Mouse (Mus musculus) right cerebral cortex, adult 18-20 months (tissue): Measurements from ENCODE around the gene Glce.

Experiments used
- DNase-seq: peaks from one replicate; pipeline ENCODE4 v3.0.0; 2022; ENCODE audit warnings: mixed read lengths

Glce gene

DNA sequence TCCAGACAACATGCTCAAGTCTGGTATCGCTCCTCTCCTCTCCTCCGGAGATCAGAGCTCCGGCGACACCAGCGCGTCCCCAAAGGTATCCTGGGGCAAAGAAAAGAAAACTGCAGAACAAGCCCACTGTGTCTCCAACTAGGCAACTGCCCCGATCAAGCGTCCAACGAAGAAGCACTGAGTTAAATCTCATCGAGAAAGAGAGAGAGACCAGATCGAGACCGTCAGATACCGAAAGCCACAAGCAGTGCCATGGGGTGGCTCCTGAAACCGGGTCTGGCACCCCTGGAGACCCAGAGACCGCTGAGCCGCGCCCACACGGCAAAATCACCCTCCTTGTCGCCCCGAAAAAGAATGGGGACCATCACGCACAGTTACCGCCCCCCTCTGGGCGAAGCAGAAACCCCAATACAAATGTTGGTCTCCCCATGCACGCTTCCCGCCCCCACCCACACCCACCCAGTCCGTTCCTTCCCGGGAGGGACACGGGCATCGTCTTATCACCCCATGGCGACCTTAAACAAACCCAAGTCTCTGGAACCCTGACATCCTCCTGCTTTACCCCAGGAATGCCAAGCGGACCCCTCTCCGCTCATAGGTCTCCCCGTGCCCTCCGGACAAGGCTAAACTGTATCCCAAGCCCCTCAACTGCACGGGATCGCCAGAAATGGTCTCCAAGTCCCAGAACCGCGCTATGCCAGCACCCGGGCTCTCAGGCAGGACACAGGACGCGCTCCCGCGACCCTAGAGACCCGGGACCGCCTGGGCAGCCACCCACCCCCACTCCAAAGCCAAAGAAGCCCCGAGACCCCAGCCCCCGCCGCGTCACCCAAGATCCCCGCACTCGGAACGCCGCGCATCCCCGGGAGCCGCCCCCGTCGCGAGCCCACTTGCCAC, 656 bp downstream of the Glce start:
- DNase-seq: peak; percentile 48

DNA sequence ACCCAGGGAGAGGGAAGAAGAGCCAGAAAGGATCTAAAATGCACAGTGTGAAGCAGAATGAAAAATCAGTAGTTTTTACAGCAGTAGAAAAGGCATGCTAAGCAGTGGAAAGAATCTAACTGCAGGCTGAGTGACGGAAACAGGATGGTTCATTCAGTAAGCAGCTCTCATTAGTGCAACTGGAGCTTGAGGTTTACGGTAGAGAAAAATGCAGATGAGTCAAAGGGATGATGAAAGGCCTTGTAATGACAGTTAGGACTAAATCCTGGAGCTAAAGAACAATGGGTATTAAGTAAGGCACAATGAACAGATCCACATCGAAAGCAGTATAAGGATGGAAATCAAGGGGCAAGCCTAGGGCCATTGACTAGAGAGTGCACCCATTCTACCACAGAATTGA, 3.7 kb downstream of the Glce start:
- DNase-seq: no peak

DNA sequence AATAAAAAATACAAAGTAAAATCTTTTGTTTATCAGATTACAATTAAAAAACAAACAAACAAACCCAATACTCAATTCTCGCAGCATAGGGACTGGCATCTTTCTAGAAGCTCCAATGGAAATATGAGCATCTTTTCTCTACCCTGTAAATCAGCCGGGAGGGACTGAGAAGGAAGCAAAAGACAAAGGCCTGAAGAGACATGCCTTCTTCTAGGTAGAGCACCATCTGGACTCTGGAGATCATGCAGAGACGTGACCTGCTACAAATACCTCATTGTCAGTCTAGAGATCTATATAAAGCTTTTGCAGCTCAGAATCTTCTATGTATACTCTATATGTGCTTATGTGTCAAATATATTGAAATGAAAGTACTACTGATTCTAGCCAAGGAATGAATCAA, 6.6 kb downstream of the Glce start:
- DNase-seq: no peak

DNA sequence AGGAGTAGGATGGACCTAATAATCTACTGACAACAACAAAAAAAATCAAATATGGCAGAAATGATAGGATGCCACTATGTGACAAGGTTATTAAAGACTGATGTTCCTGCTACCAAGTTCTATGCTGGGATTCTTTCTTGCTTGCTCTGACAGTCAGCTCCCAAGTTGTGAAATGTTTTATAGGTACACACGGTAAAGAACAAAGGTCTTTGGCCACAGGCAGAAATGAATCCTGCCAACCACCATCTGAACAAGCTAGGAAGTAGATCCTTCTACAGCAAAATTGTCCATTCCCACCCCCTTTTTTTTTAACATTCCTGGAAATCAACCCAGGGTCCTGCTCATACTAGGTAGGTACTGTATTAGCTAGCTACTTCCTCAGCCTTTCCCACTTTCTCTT, 25.9 kb downstream of the Glce start:
- no peak for DNase-seq

DNA sequence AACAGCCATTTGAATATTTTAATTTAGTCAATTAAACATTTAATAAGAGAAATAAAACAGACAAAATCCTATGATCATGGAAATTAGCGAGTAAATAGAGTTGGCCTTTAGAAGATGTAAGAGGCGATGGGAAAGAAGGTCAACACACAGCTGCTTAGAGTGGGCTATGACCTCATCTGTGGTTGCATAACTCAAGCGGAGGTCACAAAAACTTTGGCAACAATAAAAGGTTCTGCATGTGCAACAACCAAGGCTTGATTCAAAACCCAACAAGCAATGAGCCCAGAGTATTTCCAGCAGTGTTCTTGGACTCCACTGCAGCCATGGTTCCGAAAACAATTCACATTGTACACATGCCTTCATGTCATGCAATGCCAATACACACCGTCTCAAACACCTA, 30.9 kb downstream of the Glce start:
- no peak for DNase-seq

DNA sequence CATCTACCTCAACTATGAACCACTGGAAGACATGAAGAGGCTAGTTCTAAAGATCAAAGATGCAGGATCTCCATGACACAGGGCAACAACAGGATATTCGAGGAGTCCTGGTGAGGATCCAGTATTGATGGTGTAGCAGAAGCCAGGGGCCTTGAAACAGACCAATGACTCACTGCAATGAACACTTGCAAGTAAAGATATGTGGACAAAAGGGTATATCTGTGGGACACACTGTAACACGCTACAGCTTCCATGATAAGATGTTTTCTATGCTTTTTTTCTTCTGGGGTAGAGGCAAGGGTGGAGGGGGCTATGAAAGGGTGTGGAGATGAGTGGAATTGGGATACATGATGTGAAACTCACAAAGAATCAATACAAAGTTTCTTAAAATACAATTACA, 36.9 kb downstream of the Glce start:
- no peak for DNase-seq

DNA sequence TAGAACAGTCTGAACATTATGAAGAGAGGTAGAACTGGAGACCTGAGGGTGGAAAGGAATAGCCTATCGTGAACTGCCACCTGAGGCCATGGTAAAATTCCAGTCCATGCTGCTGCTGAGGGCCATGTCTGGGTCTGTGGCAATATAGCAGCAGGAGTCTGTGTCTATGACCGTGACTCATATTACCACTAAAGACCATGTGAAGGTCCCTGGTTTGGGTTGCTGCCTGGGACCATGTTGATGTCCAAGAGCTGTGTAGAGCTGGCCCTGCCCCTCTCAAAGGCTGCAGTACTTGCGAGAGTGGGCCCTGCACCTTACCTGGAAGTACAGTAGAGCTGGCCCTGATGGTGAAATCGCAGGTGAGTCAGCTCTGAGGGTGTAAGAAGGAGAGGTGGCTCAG, 37.6 kb downstream of the Glce start:
- no peak for DNase-seq

DNA sequence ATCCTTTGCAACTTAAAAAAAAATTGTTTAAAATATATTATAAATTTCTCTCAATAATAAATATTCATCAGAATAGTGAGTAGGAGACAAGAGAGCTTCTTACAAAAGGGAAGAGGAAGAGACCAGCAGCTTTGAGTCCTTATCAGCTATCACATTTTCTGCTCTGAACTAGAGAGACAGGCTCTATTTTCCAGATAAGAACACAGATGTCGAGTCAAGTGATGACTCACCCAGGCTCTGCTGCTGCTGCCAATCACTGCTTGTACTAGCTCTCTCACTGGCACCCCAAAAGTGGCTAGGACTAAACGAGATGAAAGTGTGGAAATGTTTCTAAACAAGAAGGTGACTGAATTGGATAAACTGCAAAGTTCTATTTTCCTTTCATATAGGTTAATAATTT, 39.5 kb downstream of the Glce start:
- DNase-seq: peak; percentile 27

DNA sequence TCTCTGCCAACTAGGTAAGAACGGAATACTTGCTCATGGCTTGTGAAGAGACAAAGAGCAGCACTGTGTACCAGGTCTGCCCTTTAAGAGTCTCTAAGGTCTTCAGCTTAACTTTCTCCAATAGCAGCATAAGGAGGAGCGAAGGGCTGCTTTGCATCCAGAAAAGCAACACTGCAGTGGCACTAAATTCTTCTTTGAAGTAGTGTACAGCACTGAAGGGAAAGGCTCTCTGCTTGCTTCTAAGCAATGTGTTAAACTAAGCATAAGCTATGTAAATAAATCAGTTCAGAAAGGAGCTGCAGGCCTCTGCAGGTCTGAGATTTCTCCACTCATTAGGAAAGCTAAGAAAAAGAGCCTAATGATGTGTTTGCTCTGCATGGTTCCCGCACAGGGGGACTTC, 40.9 kb downstream of the Glce start:
- DNase-seq: no peak

DNA sequence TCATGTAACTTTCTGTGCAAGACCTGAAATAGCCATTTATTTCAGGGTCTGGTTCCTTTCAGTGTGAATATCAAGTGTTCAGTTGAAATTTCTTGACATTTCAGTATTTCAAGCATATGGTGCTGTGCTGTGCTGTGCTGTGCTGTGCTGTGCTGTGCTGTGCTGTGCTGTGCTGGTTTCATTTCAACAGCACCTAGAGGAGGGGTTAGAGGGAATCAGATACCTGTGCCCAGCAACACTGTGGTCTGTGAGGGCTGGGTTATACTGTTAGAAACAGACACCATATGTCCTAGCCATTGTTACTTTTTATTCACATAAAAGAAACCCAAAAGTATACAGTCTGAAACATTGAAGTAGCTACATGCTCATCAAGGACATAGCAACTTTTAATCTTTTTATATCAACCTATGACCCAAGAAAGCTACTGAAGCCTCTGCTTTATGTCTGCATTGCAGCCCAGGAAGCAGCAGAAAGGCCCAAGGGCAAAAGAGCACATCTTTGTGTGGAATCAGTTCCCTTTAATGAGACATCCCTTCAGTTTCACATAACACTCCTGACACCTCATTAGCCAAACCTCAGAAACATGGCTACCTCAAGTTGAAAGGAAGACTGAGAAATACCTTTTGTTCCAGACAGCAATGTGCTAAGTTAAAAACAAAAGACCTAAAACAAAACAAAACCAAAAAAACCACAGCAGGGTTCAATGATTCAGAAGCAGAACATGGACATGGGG, 42.3 kb downstream of the Glce start:
- DNase-seq: no peak

DNA sequence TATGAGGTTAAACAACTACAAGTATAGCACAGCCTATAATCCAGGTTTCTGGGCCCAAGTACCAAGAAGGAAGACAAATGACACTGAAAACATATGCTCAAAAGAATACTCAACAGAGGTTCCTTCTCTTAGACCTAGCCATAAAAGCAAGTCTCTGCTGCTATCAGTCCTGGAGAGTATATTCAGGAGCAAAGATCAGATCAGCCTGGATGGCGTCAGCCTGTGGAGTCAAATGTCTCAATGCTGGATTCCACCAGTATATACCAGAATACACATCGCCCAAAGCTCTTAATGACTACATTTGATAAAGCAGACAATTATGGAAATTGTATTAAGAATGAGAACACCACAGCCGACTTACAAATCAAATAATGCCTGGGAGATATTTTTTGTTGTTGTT, 60.2 kb downstream of the Glce start:
- DNase-seq: no peak

DNA sequence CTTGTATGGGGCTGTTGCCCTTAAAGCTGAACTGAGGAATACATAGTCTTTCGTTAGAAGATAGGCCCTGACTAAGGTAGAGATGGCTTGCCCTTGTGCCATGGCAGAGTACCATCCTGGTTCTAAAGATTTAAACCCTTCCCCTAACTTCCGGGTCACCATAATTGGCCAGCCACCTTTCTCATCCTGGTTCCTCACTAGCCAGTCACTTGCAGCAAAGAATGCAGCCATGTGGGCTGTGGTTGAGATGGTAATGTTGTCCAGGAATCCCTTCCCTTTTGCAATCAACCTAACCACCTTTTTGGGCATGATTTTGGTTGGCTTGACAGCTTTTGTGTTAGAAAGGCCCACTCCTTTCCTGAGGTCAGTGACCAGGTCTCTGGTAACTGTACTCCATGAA, 62.0 kb downstream of the Glce start:
- DNase-seq: no peak

DNA sequence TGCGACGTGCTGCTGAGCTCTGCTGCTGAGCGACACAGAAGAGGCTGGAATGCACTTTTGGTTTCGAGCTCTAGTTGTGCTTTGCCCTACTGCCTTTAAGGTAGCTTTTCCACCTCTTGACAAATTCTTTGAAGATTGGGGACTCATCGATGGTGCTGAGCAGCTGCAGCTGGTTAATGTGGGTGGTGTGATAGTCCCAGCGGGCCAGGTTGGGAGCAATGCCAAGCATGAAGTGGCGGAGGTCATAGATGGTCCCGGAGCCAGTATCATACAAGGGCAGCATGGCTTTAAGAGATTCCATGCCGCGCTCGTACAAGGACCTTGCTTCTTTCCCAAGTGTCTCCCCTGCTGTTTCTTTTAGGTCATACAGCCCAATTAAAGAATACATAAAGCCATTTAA, 62.5 kb downstream of the Glce start:
- no peak for DNase-seq

DNA sequence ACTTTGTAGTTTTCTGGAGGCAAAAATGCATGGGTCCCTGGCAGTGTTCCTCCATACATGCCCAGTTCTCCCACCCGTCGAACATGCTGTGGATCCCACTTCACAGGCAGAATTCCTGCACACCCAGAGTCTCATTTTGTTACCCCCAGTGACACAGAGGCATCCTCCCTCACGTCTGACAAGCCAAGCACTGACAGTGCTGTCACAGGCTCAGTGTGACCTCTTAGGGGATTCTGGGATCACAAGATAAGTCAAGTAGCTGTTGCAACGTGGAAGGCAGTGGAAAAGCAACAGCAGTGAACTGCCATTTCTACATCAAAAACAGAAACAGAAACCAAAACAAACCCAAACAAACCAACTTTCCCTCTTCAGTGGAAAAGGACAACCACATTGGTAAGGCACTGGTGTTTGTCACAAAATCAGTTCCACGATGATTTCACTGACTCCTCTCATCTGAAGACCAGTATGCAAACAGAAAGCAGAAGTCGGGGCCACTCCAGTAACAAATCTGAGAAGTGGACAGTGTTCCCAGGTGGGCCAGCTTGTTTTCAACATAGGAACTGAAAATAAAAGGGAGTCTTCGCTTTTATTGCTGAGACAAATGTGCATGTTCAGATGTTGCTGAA, 64.5 kb downstream of the Glce start:
- no peak for DNase-seq

DNA sequence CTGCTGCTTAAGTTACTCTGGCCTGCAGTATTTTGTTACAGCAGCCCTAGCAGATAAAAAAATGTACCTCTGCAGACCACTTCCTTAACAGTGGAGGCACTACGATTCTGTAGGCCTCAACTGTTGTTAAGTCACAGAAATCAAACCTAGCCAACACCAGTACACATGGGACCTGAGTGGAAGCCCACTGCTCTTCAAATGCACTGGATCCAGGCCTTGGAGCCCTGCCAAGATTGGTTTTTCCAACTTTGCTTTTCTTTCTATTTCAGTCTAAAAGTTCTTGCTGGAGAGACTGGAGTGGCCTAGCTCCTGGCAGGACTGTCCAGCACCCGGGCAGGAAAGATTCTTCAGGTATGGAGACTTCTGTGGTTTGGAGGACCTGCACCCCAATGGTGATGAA, 66.2 kb downstream of the Glce start:
- DNase-seq: no peak

DNA sequence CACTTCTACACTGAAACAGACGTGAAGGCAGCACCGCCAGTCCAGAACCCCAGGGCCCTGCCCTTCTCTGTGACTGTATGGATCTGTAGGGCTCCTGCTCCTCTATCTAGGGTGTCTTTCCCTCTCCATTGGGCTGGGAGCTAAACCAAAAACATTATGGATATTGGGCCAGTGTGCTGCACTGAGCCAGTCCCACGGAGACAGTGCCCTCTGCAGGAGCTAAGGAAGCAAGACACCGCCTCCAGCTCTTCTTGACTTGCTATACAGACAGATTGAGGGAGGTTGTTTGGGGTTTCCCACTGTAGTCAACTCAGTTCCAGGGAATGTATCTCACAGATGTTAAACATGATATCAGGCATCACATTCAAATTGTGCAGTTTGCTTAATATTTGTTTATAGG, 71.7 kb downstream of the Glce start:
- peak; percentile 51 for DNase-seq

DNA sequence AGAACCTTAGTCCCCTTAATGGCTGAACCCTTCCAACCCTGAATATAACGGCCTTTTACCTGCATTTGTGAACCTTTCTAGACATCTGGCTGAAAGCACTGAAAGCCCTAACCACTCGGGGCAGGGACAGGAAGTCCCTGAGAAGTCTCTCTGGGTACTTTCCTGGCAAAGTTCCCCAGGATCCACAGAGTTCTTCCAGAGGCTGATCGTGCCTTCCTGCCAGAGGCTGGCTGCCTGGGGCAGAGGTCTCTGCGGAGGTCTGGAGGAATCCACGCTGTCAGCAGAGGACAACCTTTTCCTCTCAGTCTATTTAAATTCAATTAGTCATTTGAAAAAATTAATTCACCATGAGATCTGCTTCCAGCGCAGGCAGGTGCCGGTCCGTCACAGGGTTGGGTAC, 73.3 kb downstream of the Glce start:
- DNase-seq: no peak

DNA sequence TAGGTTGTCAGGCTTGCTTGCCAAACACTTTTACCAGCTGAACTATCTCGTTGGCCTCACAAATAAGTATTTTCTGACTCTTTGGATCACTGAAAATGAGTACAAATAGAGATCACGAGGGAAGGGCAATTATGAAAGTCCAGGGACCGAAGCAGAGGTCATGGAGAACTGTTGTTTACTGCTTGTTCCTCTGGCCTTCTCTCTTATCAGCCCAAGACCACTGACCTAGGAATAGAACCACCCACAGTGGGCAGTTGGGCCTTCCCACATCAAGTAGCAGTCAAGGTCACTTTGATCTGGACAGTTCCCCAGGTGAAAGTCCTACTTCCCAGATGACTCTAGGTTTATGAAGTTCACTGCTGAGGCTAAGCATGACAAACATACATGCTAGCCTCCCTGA, 80.3 kb downstream of the Glce start:
- DNase-seq: no peak

DNA sequence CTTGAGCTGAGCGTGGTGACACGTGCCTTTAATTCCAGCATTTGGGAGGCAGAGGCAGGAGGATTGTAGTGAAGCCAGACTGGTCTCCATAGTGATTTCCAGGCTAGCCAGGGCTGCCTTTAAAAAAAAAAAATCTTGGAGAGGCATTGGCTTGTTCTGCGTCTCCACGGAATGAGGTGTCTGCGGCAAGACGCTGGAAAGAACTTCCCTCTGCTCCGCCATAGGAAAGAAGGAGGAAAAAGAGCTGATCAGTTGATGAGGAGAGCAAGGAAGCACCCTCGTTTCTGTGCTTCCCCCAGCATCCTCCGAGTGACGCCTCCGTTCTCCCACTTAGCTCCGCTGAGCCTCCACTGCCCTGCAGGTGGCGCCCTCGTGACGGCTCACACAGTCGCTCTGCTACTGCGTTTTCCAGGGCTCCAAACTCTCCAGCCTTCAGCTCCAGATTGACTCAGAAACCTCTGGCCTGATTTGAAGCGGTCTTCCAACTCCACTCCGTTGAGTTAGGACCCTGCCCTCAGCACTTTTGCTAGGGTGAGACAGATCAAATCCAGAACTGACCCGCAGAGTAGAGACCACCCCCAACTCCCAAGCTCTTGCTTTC, 82.3 kb downstream of the Glce start:
- DNase-seq: peak; percentile 91

DNA sequence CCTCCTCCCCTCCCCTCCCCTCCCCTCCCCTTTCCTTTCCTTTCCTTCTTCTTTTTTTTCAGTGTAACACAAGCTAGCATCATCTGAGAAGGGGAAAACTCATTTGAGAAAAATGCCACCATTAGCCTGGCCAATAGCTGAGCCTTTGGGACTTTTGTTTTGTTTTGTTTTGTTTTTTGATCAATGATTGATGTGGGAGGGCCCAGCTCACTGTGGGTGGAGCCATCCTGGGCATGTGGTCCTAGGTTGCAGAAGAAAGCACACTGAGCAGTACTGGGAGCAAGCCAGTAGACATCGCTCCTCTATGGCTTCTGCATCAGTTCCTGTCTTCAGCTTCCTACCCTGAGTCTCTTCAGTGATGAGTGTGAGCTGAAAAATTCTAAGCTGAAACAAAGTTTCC, 86.6 kb downstream of the Glce start:
- DNase-seq: no peak

DNA sequence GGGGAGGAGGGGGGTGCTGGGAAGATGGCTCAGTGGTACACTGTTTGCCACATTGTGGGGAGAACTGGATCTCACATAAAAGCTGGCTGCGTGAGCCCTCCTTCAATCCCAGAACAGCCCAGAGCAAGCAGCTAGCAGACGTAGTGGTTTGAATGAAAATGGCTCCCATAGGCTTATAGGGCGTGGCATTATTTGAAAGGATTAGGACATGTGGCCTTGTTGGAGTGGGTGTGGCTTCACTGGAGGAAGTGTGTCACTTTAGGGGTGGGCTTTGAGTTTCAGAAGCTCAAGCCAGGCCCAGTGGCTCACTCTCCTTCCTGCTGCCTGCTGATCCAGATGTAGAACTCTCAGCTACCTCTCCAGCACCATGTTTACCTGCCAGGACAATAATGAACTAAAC, 90.2 kb downstream of the Glce start:
- DNase-seq: no peak

DNA sequence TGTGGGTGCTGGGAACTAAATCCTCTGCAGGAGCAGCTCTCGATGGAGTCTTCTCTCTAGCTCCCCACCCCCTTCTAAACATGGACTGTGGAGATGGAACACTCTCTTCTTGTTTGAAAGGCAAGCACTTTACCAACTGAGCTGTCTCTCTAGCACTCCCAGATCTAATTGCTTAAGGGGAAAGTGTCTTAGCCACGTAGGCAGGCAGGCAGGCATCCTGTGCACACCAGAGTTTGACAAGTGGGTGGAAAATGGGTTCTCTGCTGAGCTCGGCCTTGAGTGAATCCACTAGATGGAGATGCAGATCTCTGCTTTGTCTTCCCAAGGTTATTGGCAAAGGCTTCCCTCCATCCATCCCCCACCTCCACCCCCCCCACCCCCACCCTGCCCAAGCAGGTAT, 94.4 kb downstream of the Glce start:
- peak; percentile 23 for DNase-seq

DNA sequence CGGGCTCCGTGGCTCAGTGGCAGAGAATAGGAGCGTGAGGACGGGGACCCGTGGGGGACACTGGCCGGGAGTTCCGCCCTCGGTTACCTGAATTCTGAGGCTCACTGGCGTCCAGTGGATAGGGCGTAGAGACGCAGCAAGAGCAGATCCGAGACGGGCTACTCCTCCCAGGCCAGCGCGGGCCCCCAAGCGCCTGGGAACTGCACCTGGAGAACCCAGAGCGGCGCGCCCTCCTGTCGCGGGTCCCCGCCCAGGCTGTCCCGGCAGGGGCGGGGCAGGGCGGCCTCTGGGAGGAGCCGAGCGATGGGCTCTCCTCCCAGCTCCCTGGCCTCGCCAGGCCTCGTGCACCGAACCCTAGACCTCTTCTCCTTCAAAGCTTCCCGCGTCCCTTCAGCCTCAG, 95.9 kb downstream of the Glce start, which contains the start of gene Paqr5:
TSS of gene Paqr5 (minus strand) at position 257 of the 400 bp plus-strand sequence.
- no peak for DNase-seq

DNA sequence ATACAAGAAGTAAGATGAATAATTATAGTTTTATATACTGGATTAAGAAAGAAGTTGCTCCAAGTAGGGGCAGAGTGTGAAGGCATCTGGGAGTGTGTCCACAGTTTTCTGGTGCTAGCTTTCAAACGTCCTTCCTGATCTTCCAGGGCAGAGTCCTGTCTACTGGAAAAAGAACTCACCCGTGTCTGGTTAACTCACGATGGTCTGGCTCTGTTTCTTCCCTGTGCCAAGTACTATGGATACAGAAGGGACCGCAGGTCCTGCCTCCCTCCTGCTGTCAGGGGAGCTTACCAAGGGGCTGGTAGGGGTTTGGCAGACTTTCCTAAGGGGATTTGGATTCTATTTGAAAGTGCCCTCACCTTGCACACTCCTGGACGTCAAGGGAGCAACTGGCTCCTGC, 97.4 kb downstream of the Glce start:
- DNase-seq: no peak
